Mouse (Mus musculus) embryo, embryonic 11 days (tissue): ENCODE data around the gene Dlk2.

Experiments
- DNase-seq: peaks from one replicate; pipeline ENCODE4 v3.0.0-alpha.2; 2015

Gene Dlk2

GRCm38 (mm10) chr17:46273803-46274236 is 23.4 kb upstream of the Dlk2 start:
- no peak for DNase-seq

- no peak for DNase-seq
These were observed 22.8 kb upstream of the Dlk2 start for GRCm38 (mm10) chr17:46274465-46274864.

- DNase-seq, result no peak
These were observed 22.2 kb upstream of the Dlk2 start for GRCm38 (mm10) chr17:46275034-46275433.

GRCm38 (mm10) chr17:46275506-46275905 is 21.7 kb upstream of the Dlk2 start:
- no peak for DNase-seq

GRCm38 (mm10) chr17:46277586-46277985 is 19.6 kb upstream of the Dlk2 start:
- DNase-seq, result peak; percentile 46

- no peak for DNase-seq
These were observed 19.0 kb upstream of the Dlk2 start for GRCm38 (mm10) chr17:46278011-46278765.

GRCm38 (mm10) chr17:46282483-46283123 is 14.6 kb upstream of the Dlk2 start, which contains the start of gene Tjap1:
Gene Tjap1 (minus strand): TSS chr17:46283026.
- DNase-seq, result peak; percentile 94

GRCm38 (mm10) chr17:46283140-46283539 is 14.1 kb upstream of the Dlk2 start:
- DNase-seq, result no peak

- no peak for DNase-seq
These were observed 13.3 kb upstream of the Dlk2 start for GRCm38 (mm10) chr17:46283911-46284310.

- peak; percentile 37 for DNase-seq
These were observed 12.6 kb upstream of the Dlk2 start for GRCm38 (mm10) chr17:46284653-46285052.

- no peak for DNase-seq
These were observed 11.8 kb upstream of the Dlk2 start for GRCm38 (mm10) chr17:46285407-46285806.

GRCm38 (mm10) chr17:46287678-46288095 is 9.5 kb upstream of the Dlk2 start:
- DNase-seq, result peak; percentile 67

GRCm38 (mm10) chr17:46296601-46297000 is 620 bp upstream of the Dlk2 start:
- DNase-seq, result no peak

- no peak for DNase-seq
These were observed 225 bp upstream of the Dlk2 start for GRCm38 (mm10) chr17:46297028-46297363.

- peak; percentile 90 for DNase-seq
These were observed 1.1 kb downstream of the Dlk2 start for GRCm38 (mm10) chr17:46298220-46298913.

GRCm38 (mm10) chr17:46301892-46302291 is 4.7 kb downstream of the Dlk2 start:
- no peak for DNase-seq

GRCm38 (mm10) chr17:46304184-46304583 is 7.0 kb downstream of the Dlk2 start:
- no peak for DNase-seq

- DNase-seq, result no peak
These were observed 9.7 kb downstream of the Dlk2 start for GRCm38 (mm10) chr17:46306956-46307355.

- no peak for DNase-seq
These were observed 12.6 kb downstream of the Dlk2 start for GRCm38 (mm10) chr17:46309835-46310234.

- no peak for DNase-seq
These were observed 13.3 kb downstream of the Dlk2 start for GRCm38 (mm10) chr17:46310515-46310914.

GRCm38 (mm10) chr17:46313135-46313715 is 16.0 kb downstream of the Dlk2 start:
- no peak for DNase-seq

- no peak for DNase-seq
These were observed 18.6 kb downstream of the Dlk2 start for GRCm38 (mm10) chr17:46315813-46316212.

- no peak for DNase-seq
These were observed 23.3 kb downstream of the Dlk2 start for GRCm38 (mm10) chr17:46320492-46320891.
